Mouse (Mus musculus) urinary bladder, postnatal 10 days (tissue): ENCODE data around the gene Zdhhc22.

ENCODE experiments used
- DNase-seq: peaks from one replicate; pipeline ENCODE4 v3.0.0; 2022; ENCODE audit warnings: low spot score

Gene Zdhhc22

DNA sequence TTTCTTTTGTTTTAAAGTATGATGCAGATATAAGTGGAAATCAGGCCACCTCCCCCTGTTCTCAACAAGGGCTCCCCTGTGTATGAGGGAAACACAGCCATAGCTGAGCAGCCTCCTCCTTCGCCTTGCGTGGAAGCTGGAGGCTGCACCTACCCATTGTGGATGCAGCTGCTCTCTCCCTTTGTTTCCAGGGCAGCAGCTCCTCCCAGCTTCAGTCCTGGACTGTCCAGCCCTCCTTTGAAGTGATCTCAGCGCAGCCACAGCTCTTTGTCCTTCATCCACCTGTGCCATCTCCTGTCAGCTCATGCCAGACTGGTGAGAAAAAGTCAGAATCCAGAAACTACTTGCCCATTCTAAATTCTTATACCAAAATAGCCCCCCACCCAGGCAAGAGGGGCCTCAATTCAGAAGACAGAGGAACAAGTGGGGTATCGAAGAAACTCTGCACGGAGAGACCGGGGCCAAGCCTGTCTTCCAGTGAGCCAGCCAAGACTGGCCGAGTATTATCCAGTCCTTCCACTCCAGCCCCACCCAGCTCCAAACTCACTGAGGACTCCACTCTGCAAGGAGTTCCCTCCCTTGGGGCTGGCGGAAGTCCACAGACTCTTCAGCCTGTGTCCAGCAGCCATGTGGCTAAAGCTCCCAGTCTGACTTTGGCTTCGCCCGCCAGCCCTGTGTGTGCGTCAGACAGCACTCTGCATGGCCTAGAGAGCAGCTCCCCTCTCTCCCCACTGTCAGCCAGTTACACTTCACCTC lies 28.5 kb downstream of the Zdhhc22 start:
- DNase-seq, result no peak

DNA sequence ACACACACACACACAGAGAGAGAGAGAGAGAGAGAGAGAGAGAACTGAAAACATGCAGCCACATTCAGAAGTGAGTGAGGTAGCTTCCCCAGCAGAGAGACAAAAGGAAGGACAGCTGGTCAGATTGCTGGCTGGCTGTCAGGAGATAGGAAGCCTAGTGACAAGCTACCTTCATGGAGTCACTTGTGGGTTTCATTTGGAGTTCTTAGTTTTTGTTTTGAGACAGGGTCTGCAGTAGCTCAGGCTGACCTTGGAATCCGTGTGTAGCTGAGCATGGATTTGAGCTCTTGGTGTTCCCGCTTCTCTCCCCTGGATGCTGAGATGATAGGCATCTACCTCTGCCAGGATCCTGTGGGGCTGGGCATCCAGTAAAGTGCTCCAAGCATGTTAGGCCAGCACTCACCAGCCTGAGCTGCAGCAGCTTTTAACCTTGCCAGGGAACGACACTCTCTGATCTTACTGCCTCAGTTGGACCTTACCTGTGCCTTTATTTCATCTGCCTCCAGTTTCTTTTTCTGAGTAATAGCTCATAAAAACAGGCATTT lies 29.4 kb downstream of the Zdhhc22 start:
- no peak for DNase-seq

DNA sequence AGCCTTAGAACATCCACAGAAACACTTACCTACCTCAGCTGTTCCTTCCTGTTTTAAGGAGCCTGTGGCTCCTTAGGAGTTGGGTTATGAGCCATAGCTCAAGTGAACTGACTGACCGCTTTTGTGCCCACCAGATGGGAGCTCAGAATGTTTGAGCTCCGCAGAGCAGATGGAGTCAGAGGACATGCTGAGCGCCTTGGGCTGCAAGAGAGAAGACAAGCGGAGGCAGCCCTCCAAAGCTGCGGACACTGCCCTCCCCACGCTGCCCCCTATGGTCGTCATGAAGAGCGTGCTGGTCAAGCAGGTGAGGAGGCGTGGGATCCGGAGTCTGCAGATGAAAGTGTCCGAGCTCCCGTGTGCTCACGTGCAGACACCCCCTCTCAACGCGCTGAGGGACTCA lies 30.1 kb downstream of the Zdhhc22 start:
- DNase-seq, result no peak

DNA sequence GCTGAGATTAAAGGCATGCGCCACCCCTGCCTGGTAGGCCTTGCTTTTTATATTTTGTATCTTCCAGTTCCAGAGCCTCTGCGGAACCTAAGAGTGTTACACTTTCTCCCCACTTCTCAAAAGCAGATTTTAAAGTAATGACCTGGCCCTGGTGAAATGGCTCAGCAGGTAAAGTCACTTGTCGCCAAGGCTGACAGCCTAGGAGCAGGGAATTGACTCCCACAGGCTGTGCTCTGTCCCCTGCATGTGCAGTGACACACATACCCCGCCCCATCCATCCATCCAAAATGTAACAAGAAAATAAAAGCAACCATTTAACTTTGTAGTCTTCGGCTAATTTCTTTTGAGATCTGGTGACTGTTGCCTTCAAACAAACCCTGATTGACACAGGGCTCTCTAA lies 30.6 kb downstream of the Zdhhc22 start:
- no peak for DNase-seq

DNA sequence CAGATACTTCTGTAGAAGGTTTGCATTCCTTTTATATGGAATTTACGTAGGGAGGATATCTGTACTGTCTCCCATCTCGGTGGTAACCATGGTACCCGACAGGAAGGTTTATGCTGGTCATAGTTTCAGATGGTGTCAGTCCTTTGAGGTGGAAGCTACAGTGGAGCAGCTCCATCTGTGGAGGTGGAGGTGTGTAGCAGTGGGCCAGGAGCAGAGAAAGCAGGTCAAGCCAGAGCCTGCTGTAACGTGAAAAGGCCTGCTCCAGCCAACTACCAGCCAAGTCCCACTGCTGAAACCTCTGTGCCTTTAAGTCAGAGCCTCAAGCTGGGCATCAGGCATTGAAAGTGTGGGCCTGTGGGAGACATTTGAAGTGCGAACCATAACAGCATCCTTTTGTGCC lies 31.7 kb downstream of the Zdhhc22 start:
- no peak for DNase-seq

DNA sequence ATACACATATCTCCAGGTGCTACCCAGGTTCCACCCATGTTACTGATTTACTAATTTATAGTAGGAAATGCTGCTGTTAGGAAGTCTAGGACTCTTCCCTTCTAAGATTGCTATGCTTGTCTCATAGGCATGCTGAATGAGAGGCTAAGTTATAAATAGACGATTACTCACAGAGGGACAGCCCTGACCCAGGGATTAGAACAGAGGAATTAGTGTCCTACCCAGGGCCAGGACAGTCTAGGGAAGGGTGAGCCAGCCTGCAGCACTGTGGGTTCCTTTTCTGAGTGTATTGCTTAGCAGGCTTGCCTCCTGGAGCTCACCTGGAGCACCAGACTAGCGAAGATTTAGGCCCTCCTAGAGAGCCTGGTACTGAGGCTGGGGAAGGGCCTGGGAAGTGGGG lies 34.3 kb downstream of the Zdhhc22 start:
- no peak for DNase-seq

DNA sequence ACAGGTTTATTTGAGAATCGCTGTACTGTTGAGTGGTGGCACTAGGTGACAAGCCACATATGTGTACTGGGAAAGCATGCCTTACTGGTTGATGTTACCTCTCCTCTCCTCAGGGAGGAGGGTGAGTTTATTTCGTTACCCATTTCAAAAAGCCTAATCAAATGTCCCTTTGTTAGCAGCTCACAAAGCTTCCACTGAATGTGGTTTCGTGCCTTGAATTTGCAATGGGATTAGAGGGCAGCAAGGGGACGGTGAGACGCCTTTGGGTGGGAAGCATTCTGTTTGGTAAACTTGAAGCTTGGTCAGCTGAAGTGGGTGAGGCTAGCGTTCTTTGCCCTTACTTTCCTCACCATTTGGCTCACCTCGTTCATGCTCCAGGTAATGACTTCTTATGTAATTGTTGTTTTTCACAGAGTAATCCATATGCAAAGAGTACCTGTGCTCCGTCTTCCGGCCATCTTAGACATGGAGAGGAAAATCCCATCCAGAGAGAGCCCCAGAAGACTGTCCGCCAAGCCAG lies 37.8 kb downstream of the Zdhhc22 start:
- no peak for DNase-seq

DNA sequence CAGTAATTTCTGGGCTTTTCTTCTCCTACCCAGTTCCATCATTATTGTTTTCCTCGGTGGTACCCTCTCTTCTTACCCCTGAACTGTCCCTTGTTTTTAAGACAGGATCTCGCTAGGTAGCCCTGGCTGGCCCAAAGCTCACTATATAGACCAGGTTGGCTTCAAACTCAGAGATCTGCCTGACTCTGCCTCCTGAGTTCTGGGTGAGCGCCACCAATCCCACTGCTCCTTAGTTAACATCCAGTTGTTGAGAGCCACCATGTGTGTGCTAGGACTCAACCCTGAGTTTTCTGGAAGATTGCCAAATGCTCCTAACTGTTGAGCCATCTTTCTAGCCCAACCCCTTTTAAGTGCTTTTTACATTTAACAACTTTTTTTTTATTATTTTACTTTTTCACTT lies 39.3 kb downstream of the Zdhhc22 start:
- DNase-seq, result no peak

DNA sequence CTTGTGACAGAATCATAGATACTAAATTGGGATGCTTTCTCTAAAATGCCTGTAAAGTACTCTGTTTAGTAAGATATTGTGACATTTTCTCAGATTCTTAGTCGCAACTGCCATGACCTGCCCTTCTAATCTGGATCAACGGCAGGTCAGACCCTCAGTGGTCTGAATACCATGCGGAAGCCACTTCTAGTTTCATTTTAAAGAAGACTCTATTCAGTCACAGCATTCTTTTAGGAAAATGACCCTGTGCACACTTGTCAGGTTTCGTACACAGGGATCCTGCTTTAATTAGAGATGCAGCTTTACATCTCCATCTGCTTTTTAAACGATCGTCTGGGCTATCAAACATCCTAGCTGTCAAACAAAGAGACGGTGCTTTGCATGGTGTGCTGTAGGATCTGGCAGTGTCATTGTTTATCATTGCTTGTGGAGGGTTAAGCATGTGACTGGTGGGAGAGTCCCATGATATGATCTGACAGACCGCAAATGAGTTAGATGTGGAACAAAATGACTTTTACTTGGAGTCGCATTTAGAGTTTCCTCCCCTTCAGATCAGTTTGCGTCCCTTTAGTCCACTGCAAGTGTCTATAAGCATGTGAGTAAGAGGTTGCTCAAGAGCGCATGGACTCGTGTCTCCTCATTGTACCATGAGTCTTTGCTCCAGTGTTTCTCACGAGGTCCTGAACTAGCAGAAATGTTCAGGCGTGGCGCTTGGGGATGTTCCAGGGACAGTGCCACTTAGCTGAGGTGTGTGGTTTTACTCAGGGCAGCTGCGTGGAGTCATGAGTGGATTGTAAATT lies 39.9 kb downstream of the Zdhhc22 start:
- no peak for DNase-seq

DNA sequence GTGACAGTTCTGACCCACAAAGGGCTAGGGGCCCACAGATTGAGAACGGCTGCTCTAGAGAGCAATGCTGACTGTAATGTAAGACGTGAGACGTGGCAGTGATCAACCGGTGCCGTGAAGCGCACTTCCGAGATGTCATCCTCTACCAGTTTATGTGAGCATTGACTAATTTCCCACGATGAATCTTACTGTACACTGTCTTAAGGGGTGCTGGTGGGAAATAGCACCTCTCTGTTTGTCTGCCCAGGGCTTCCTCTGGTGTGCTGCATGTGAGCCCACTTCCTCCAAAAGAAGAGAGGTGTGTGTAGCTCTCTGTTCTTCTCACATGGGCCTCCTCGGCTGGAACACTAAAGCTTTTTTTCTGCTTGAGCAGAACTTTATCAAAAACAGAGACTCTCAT lies 40.7 kb downstream of the Zdhhc22 start:
- DNase-seq, result no peak

DNA sequence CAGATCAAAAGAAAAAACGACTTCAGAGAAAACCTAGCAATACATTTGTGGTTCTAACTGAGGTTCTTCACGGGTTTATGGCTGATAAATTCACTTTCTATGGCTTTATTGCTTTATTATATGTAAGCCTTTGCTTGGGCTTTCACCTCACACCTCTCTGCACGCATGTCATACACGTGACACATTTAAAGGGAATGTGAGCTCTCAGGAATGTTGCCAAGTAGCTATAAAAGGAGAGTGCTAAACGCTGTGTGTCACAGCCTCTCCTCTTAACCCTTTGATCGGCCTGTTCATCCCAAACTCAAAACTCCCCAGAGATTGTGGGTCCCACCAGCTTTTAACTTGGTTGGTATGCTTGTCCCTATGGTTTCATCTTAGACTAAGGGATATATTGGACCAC lies 41.6 kb downstream of the Zdhhc22 start:
- no peak for DNase-seq

DNA sequence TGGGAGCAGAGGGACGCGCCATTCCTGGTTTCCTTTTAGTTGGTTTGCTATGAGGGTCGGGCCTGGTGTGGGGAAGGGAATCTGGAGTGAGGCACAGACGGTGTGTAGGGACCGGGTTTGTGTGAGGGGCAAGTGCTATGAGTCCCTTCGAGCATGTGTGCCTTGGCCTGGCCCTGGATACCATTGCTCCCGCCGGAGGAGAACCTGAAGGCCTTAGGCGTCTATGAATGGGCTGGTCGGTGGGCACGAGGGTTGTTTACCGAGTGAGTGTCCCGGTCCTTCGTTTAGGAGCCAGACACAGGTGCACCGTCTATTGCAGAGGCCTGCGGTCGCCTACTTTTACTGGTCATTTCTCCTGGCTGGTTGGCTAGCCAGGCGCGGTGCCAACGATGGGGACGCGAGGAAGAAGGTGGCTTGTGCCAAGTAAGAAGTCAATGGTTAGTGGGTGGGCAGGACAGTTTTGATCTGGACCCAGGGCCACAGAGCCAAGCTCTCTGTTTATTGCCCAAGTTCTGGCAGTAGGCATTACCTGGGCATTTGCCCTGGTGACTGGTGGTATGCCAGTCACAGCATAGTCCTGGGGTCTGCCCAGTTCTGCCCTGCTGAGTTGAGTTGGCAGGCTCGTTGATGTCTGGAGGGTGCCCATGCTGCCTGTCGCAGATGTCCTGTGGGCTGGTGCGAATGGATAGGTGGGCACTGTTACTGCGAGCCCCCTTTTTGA lies 42.4 kb downstream of the Zdhhc22 start:
- no peak for DNase-seq

DNA sequence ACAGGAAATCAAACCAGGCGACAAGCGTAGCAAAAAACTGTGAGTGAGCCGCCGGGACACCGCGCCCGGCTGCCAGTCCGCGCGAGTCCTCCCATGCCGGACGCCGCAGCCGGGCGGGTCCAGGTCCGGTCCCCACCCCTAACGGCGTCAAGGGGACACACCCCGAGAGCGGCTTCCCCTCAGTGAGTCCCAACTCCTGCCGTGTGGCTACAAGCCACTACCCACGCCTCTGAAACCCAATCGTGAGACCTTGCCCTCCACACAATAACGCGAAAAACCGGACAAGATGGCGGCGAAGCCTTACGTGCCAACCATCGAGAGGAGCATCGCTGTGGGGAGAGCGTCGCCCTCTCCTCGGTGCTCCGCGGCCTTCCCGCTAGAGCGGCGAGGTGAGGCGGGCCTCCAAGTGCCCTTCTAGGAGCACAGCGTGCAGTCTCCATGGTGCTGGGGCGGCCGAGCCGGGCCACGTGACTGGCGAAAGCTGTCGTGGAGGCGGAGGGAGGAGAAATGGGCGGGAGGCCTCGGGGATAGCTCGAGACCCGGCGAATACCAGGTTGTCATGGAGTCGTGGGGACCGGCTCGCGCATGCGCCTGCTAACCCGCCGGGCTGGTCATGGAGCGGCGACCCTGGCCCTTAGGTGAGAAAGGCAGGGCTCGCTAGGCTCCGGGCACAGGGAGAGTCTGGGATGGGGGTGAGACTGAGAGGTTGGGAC lies 43.2 kb downstream of the Zdhhc22 start, which contains the start of gene Cipc:
Gene Cipc (plus strand): TSS at position 182 of the 713 bp plus-strand sequence.
- DNase-seq, result peak; percentile 92

DNA sequence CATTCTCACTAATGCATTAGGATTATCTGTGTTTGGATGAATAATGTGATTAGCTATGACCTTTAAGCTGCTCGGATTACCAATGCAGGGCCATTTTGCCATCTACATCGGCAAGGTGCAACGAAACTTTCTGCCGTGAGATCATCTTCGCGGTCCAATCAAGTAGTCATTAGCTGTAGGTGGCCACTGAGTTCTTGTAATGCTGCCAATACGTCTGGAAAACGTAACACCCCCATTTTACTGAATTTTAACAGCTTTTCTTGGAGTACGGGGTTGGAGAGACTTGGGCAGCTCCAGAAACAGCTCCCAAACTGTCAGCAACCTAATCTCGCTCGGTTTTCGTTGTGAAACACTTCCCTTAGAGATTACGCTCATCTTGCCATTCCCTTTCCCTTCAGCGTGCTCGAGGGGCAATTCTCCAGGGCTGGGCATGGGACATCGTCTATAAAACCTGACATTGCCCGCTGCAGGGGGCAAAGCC lies 43.9 kb downstream of the Zdhhc22 start:
- no peak for DNase-seq

DNA sequence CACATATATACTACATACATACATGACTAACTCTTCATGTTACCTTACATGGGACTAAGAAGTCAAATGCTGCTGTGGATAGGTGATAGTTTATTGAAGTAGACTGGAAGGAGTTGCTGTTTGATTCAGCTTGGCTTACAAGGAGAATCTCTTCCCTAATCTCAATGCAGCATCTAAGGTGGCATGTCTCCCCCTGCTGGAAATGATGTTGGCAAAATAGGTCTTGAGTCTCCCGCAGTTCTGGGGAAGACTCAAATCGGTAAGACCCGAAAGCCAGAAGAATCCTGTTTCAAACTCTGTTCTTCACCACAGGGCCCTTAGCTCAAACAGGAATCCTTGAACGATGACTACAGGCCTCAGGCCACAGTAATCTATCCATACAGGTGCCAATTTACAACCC lies 45.1 kb downstream of the Zdhhc22 start:
- DNase-seq, result no peak

DNA sequence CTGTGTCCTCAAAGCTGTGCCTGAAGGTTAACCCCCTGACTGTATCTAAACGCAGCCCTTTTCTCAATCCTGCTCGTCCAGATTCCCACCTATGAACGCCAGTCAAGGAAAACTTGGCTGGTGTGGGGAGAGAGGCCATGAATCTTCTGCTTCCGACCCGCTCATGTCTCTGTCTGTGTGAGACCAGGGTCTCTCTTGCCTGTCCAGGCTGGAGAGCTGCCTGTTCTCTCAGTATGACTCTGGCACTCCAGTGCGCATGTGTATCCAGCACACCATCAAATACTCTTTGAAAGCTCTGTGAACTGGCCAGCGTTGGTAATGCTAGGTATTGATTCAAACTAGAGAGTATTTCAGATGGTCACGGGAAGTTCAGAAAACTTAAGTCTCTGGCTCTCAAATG lies 46.8 kb downstream of the Zdhhc22 start:
- DNase-seq, result no peak

DNA sequence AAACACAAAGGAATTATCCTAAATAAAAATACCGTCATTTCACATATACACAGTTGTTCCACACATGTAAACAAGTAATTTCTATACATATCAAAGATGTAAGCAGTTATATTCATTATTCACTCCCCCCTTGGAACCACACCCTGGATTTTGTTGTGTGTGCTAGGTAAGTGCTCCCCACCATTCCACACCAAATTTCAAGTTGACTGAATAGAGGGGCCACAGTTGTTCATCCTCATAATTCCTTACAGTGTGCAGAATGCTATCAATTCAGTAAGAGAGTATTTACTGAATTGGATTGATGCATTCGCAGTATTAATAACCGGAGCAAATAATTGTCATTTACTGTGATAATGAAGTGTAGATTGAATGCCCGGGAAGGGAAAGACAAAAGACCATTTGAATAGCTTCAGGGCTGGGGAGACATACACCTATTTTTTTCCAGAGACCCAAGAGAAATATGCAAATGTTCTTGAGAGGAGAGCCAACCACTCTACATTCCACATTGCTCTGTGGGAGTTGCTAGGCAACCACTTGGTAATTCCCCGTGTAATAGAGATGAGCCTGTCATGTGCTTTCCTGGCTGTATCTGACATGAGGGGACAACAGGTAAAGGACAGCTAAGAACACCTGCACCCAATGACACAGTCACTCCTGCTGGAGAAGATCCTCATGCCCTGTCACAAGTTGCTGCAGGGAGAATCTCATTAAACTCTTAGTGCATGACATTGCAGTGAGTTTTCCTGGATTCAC lies 48.3 kb downstream of the Zdhhc22 start:
- no peak for DNase-seq

DNA sequence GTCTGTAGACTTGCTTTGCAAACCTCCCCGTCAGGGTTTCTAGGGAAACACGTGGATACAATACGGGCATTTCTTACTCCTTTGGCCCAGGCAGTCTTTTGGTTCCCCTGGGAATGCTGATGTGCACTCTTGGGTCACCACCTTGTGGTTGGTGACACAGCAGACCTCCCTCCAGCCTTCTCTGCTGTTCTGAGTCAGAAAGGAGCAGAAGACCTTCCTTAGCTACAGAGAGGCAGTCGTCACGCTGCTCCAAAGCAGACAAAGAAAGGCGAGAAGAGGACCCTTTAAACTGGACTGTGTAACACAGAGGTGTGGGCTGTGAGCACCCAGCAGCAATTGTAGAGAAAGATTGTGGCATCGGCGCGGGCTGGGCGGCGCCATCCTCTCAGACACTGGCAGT lies 49.1 kb downstream of the Zdhhc22 start:
- no peak for DNase-seq

DNA sequence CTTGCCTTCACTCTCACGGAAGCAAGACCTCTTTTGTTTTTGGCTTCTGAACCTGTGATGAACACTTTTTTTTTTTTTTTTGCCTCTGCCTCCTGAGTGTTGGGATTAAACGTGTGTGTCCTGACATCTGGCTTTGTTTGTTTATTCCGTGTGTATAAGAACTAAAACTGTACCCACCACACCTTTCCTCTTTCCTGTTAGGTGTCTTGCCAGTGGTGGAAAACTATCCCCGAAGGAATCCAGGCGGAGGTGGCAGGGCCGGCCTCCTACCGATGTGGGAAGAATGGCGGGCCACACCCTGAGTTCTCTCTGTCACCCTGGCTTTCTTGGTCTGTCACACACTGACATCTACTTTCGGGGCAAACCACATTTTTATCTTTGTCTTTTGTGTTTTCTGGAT lies 51.7 kb downstream of the Zdhhc22 start:
- no peak for DNase-seq

DNA sequence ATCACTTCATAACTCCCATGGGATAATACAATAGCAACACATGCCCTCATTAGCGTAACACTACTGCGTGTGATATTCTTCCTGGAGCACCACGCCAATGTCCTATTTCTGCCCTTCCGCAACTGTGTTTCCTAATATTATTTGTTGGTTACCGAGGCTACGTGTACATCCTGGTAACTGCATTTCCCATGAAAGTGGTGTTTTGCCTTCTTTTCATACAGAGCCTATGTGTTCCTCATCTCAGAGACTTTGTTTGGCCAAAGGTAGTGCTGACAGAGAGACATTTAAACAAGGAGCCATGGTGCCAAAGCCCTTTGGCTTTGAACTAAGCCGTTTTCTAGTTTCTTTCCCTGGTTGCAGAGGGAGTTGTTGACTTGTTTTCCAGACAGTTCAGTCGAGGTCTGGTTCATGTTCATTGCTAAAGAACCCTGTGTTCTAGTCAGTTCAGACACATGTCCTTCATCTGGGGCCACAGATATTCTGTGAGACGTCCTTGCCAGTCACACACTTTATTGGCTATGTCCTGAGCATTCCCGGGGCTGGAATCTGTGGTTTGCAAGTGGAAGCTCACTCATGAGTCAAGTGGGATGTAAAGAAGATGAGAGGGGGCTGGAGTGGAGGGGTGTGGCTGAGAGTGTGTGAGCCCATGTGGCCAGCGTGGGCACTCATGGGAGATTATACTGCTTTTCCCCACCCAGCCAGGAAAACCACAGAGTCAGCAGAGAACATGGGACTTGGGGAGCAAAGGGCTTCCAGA lies 53.5 kb downstream of the Zdhhc22 start:
- no peak for DNase-seq
